In the genomic region with DNA sequence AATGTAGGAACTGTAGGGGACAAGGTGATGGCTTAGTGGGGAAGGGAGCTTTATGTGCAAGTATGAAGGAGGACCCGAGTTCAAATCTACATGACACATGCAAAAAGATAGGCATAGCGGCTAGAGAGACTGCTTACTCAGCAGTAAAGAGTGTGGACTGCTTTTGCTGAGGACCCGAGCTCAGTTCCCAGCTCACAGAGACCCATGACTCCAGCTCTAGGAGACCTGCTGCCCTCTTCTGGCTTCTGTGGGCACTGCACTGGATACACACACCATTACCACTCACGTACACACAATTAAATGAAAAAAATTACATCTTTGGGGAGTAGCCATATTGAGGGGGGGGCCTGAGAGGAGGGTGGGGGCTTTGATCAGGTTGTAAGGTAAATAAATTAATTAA, we compare ENCODE assay signal across 24 mouse cellular contexts.
DNase-seq lines count a peak whose midpoint lies in the region; ATAC-seq and TF ChIP-seq lines count a peak whose summit lies in the region.
"Had no signal": no experiment of that assay in that cellular context is flagged by ENCODE, and none has a peak within 500 bp of the region (broad histone marks: within the 10 kb centered on the region; RNA-seq: fewer than 3 reads in every experiment).

No protein-coding gene starts in this region.

- H3K4me2 ChIP-seq in forebrain, postnatal 0 days (ENCODE audit: low read depth) = no peak overlapping the region
- no peak overlapping the region for H3K4me2 ChIP-seq in forebrain, embryonic 15.5 days (replicated peaks)
- no peak overlapping the region for H3K4me2 ChIP-seq in liver, embryonic 12.5 days
- H3K4me2 ChIP-seq: embryonic facial prominence, embryonic 12.5 days; hindbrain, embryonic 15.5 days; liver, embryonic 13.5 days; lung, embryonic 15.5 days; stomach, embryonic 15.5 days had no signal

- no peaks in the 10 kb centered on the region for H3K9me3 ChIP-seq in forebrain, postnatal 0 days (ENCODE audit: low read length)
- H3K9me3 ChIP-seq in forebrain, embryonic 15.5 days = no peaks in the 10 kb centered on the region
- no peaks in the 10 kb centered on the region for H3K9me3 ChIP-seq in liver, embryonic 12.5 days (replicated peaks)
- H3K9me3 ChIP-seq in MEL (replicated peaks; ENCODE audit: insufficient read depth, low read length) = no peaks in the 10 kb centered on the region; the same call in 1 of the 2 replicates
- H3K9me3 ChIP-seq: embryonic facial prominence, embryonic 12.5 days; heart, embryonic 10.5 days; hindbrain, embryonic 15.5 days; limb, embryonic 10.5 days; liver, embryonic 13.5 days; lung, embryonic 15.5 days; stomach, embryonic 15.5 days had no signal

- TF ChIP-seq POLR2A in liver, adult 2 months (IDR thresholded peaks at IDR 0.05; ENCODE audit: extremely low read depth, insufficient read depth, low read length) = no peak
- TF ChIP-seq POLR2A in MEL (IDR thresholded peaks at IDR 0.05; ENCODE audit: control insufficient read depth in 1 of 2, insufficient read depth in 1 of 2, low read depth in 1 of 2, low read length in 2 of 2, poor library complexity in 1 of 2) = no peak

- no peaks in the 10 kb centered on the region for H3K27me3 ChIP-seq in forebrain, postnatal 0 days (ENCODE audit: insufficient read depth, low read length)
- H3K27me3 ChIP-seq in forebrain, embryonic 15.5 days = no peaks in the 10 kb centered on the region
- no peaks in the 10 kb centered on the region for H3K27me3 ChIP-seq in liver, adult 2 months (ENCODE audit: control insufficient read depth, insufficient read depth, low read length)
- H3K27me3 ChIP-seq in liver, embryonic 12.5 days (replicated peaks) = 0 out of 2 replicates have a peak, but pooled peaks cover 4% of the 10 kb centered on the region
- no peaks in the 10 kb centered on the region for H3K27me3 ChIP-seq in MEL (ENCODE audit: control insufficient read depth in 1 of 2, insufficient read depth in 2 of 2, low read length in 2 of 2)
- H3K27me3 ChIP-seq: embryonic facial prominence, embryonic 12.5 days; hindbrain, embryonic 15.5 days; liver, embryonic 13.5 days; lung, embryonic 15.5 days; stomach, embryonic 15.5 days had no signal

- no peaks in the 10 kb centered on the region for H3K36me3 ChIP-seq in forebrain, postnatal 0 days (ENCODE audit: insufficient read depth)
- no peaks in the 10 kb centered on the region for H3K36me3 ChIP-seq in forebrain, embryonic 15.5 days
- no peaks in the 10 kb centered on the region for H3K36me3 ChIP-seq in liver, adult 2 months (ENCODE audit: control insufficient read depth, insufficient read depth, low read length)
- no peaks in the 10 kb centered on the region for H3K36me3 ChIP-seq in liver, embryonic 12.5 days
- H3K36me3 ChIP-seq in MEL (ENCODE audit: control insufficient read depth in 1 of 2, insufficient read depth in 2 of 2, low read length in 2 of 2) = no peaks in the 10 kb centered on the region
- H3K36me3 ChIP-seq: embryonic facial prominence, embryonic 12.5 days; heart, embryonic 10.5 days; hindbrain, embryonic 15.5 days; limb, embryonic 10.5 days; liver, embryonic 13.5 days; lung, embryonic 15.5 days; stomach, embryonic 15.5 days had no signal

- no peak for DNase-seq in forebrain, postnatal 0 days
- DNase-seq in liver, adult 2 months (ENCODE audit: extremely low read depth, low read depth, low spot score) = no peak
- DNase-seq in A20 (ENCODE audit: low read depth, low spot score) (peak; percentile 17), MEL (ENCODE audit: low read depth, low spot score) (peak; percentile 6)
- DNase-seq in embryo, embryonic 10 days (ENCODE audit: low spot score) = no peak
- DNase-seq in frontal cortex, adult 2 months (ENCODE audit: extremely low spot score in 1 of 2, low spot score in 1 of 2) = no peak
- DNase-seq: adrenal gland, postnatal 25 days; cerebellum, adult 11 months; gastrocnemius, adult 2 months; kidney, postnatal 4 days; liver, embryonic 13.5 days; lung, postnatal 36 days had no signal

- no peak overlapping the region for H3K27ac ChIP-seq in forebrain, postnatal 0 days (ENCODE audit: low read depth, low read length)
- H3K27ac ChIP-seq in forebrain, embryonic 15.5 days (replicated peaks) = no peak overlapping the region
- no peak overlapping the region for H3K27ac ChIP-seq in liver, adult 2 months (replicated peaks; ENCODE audit: insufficient read depth, low read depth, low read length)
- no peak overlapping the region for H3K27ac ChIP-seq in liver, embryonic 12.5 days
- no peak overlapping the region for H3K27ac ChIP-seq in MEL (ENCODE audit: control insufficient read depth, low read depth, low read length)
- H3K27ac ChIP-seq: embryonic facial prominence, embryonic 12.5 days; gastrocnemius, adult 2 months; heart, embryonic 10.5 days; hindbrain, embryonic 15.5 days; limb, embryonic 10.5 days; liver, embryonic 13.5 days; lung, embryonic 15.5 days; stomach, embryonic 15.5 days had no signal

- no peak overlapping the region for H3K9ac ChIP-seq in forebrain, postnatal 0 days
- no peak overlapping the region for H3K9ac ChIP-seq in forebrain, embryonic 15.5 days (replicated peaks)
- H3K9ac ChIP-seq in liver, adult 2 months (ENCODE audit: low read depth, low read length) = no peak overlapping the region
- no peak overlapping the region for H3K9ac ChIP-seq in liver, embryonic 12.5 days
- no peak overlapping the region for H3K9ac ChIP-seq in MEL (ENCODE audit: control insufficient read depth, low read depth, low read length, poor library complexity, severe bottlenecking)
- H3K9ac ChIP-seq: embryonic facial prominence, embryonic 12.5 days; hindbrain, embryonic 15.5 days; liver, embryonic 13.5 days; lung, embryonic 15.5 days; stomach, embryonic 15.5 days had no signal

- no peak overlapping the region for H3K4me3 ChIP-seq in forebrain, postnatal 0 days (ENCODE audit: low read depth, low read length)
- no peak overlapping the region for H3K4me3 ChIP-seq in forebrain, embryonic 15.5 days
- H3K4me3 ChIP-seq in liver, adult 2 months (ENCODE audit: insufficient read depth, low read depth, low read length) = no peak overlapping the region
- no peak overlapping the region for H3K4me3 ChIP-seq in liver, embryonic 12.5 days
- H3K4me3 ChIP-seq in MEL (ENCODE audit: control insufficient read depth in 1 of 2, insufficient read depth in 1 of 2, low read depth in 2 of 2, low read length in 2 of 2) = no peak overlapping the region
- H3K4me3 ChIP-seq: embryonic facial prominence, embryonic 12.5 days; gastrocnemius, adult 2 months; heart, embryonic 10.5 days; hindbrain, embryonic 15.5 days; limb, embryonic 10.5 days; liver, embryonic 13.5 days; lung, embryonic 15.5 days; megakaryocyte, embryonic 14.5 days; stomach, embryonic 15.5 days had no signal

- 90% methylated on average over 4 of the region's 4 CpGs for WGBS in forebrain, postnatal 0 days
- WGBS in forebrain, embryonic 15.5 days = 88% methylated on average over 4 of the region's 4 CpGs
- WGBS in liver, adult 2 months = 85% methylated on average over 4 of the region's 4 CpGs
- 60% methylated on average over 4 of the region's 4 CpGs for WGBS in liver, embryonic 12.5 days (ENCODE audit: insufficient replicate concordance)

- no peak for ATAC-seq in forebrain, postnatal 0 days
- ATAC-seq in forebrain, embryonic 15.5 days (replicated peaks) = no peak
- no peak for ATAC-seq in liver, embryonic 12.5 days
- ATAC-seq: CD4-positive, CD25-positive, alpha-beta regulatory T cell, adult 4 months; intestine, postnatal 0 days; midbrain, embryonic 16.5 days had no signal

- TF ChIP-seq EP300 in MEL (IDR thresholded peaks at IDR 0.05; ENCODE audit: low read depth in 1 of 2, low read length in 2 of 2) = no peak

- TF ChIP-seq CTCF in forebrain, postnatal 0 days (IDR thresholded peaks at IDR 0.05; ENCODE audit: low read depth) = peak; percentile 25; the same call in 1 of the 2 replicates
- TF ChIP-seq CTCF in liver, adult 2 months (IDR thresholded peaks at IDR 0.05; ENCODE audit: low read depth, low read length) = peak; percentile 23; the same call in 1 of the 2 replicates
- TF ChIP-seq CTCF in MEL (IDR thresholded peaks at IDR 0.05 in 2 of 3, conservative IDR thresholded peaks at IDR 0.05 in 1 of 3; ENCODE audit: control insufficient read depth in 1 of 3, insufficient read depth in 1 of 3, low read depth in 2 of 3, low read length in 3 of 3, poor library complexity in 1 of 3, severe bottlenecking in 1 of 3) = peak; percentile 23 to 41 (median 24); a peak in 5 of 6 replicates

- no peaks in the 10 kb centered on the region for H3K4me1 ChIP-seq in forebrain, postnatal 0 days (ENCODE audit: insufficient read depth)
- H3K4me1 ChIP-seq in forebrain, embryonic 15.5 days = no peaks in the 10 kb centered on the region
- H3K4me1 ChIP-seq in liver, adult 2 months (ENCODE audit: control insufficient read depth, insufficient read depth, low read length) = no peaks in the 10 kb centered on the region
- no peaks in the 10 kb centered on the region for H3K4me1 ChIP-seq in liver, embryonic 12.5 days
- no peaks in the 10 kb centered on the region for H3K4me1 ChIP-seq in MEL (ENCODE audit: control insufficient read depth in 1 of 2, insufficient read depth in 2 of 2, low read length in 2 of 2)
- H3K4me1 ChIP-seq: embryonic facial prominence, embryonic 12.5 days; hindbrain, embryonic 15.5 days; limb, embryonic 10.5 days; liver, embryonic 13.5 days; lung, embryonic 15.5 days; megakaryocyte, embryonic 14.5 days; stomach, embryonic 15.5 days had no signal

- no peaks in the 10 kb centered on the region for H3K79me2 ChIP-seq in liver, adult 2 months (ENCODE audit: control insufficient read depth, insufficient read depth, low read length)
- no peaks in the 10 kb centered on the region for H3K79me2 ChIP-seq in MEL (ENCODE audit: control insufficient read depth, insufficient read depth, low read length, poor library complexity)

- TF ChIP-seq RAD21 in MEL (IDR thresholded peaks at IDR 0.05; ENCODE audit: low read depth, low read length) = peak; percentile 4

TF ChIP-seq in MEL, 35 proteins besides CTCF, POLR2A, EP300 and RAD21:
- no peak for TF ChIP-seq GATA1 (IDR thresholded peaks at IDR 0.05; ENCODE audit: low read depth, low read length)
- 0 out of 2 replicates have a peak, but pooled peaks have one; percentile 23 for TF ChIP-seq SMC3 (IDR thresholded peaks at IDR 0.05; ENCODE audit: low read depth, low read length)

Comparison
In these comparisons a context has a peak if more than half of its experiments do, and no peak if none do; other contexts are left out.
1. DNase-seq: peak in A20 (single experiment) and MEL (single experiment); none in forebrain, postnatal 0 days (single experiment), liver, adult 2 months (single experiment), embryo, embryonic 10 days (single experiment) and frontal cortex, adult 2 months (0 of 2).
2. Peak in every context shown above with its lines, with median percentiles within 50 percentile points of each other: CTCF ChIP-seq.